Mouse (Mus musculus) lung, postnatal 0 days (tissue): ENCODE measurements around the gene Ncoa4.
"Not testable (repeated sequence)": the region's sequence is repeated elsewhere in the genome, so short reads cannot be mapped to it uniquely, and the experiment has no call there.

ENCODE experiments used
- CTCF ChIP-seq: IDR thresholded peaks from 2 replicates; pipeline ENCODE4 v1.5.1; 2016; ENCODE audit warnings: antibody characterized with exemption, mild to moderate bottlenecking
- EP300 ChIP-seq: IDR thresholded peaks from 2 replicates; pipeline ENCODE4 v1.6.1; 2016; ENCODE audit warnings: antibody characterized with exemption, mild to moderate bottlenecking, control low read depth

DNA sequence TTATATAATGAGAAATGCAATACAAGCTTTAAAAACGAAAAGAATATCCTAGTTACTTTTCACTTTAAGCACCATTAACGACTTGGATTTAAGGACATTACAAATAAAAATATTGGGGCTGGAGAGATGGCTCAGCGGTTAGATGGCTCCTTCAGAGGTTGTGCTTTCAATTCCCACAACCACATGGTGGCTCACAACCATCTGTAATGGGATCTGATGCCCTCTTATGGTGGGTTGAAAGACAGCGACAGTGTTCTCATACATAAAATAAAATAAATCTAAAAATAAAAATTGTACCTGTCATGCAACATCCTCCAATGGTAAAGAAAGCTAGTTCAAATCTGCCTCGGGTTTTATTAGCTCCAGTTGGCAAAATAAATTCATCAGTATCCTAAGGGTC, 33.9 kb downstream of the Ncoa4 start:
- peak; percentile 24; the same call in 1 of the 2 replicates for TF ChIP-seq CTCF
- not testable (repeated sequence) for TF ChIP-seq EP300
